Mouse (Mus musculus): ENCODE measurements around the gene Rtn3.

GRCm38 (mm10) chr19:7445596-7445995 lies 37.5 kb downstream of the Rtn3 start:
- no peak for TF ChIP-seq GATA1 (IDR thresholded peaks at IDR 0.05; ENCODE audit: low read length)
- TF ChIP-seq TAL1 (IDR thresholded peaks at IDR 0.05; ENCODE audit: low read length), result no peak
